Mouse (Mus musculus) CH12.LX (cell line): Measurements from ENCODE around the gene Ripk4.

Source experiments
- CTCF ChIP-seq, 2 experiments: IDR thresholded peaks in 1 of 2; conservative IDR thresholded peaks in 1 of 2; 2 replicates each; pipeline ENCODE4 v1.5.1; 2011 to 2012; ENCODE audit warnings: low read depth in 2 of 2, low read length in 2 of 2, improper control_type of control experiment in 1 of 2, inconsistent platforms in 1 of 2, mild to moderate bottlenecking in 1 of 2, moderate library complexity in 1 of 2
- ELF1 ChIP-seq: IDR thresholded peaks from 2 replicates; pipeline ENCODE4 v1.6.1; 2014; ENCODE audit warnings: low read depth, mild to moderate bottlenecking, inconsistent platforms, low read length, improper control_type of control experiment
- EP300 ChIP-seq: IDR thresholded peaks from 2 replicates; pipeline ENCODE4 v1.6.1; 2011; ENCODE audit warnings: low read length, improper control_type of control experiment
- KAT2A ChIP-seq: IDR thresholded peaks from 2 replicates; pipeline ENCODE4 v1.6.1; 2012; ENCODE audit warnings: low read length, improper control_type of control experiment, inconsistent platforms; ENCODE audit not compliant: insufficient replicate concordance
- MEF2A ChIP-seq: IDR thresholded peaks from 2 replicates; pipeline ENCODE4 v1.6.1; 2014; ENCODE audit warnings: low read depth, mild to moderate bottlenecking, inconsistent platforms, low read length, improper control_type of control experiment, borderline replicate concordance
- POLR2A ChIP-seq: IDR thresholded peaks from 2 replicates; pipeline ENCODE4 v1.6.1; 2011; ENCODE audit warnings: low read depth, mild to moderate bottlenecking, improper control_type of control experiment, low read length
- USF2 ChIP-seq: conservative IDR thresholded peaks from 2 replicates; pipeline ENCODE4 v1.6.1; 2011; ENCODE audit warnings: low read depth, low read length, improper control_type of control experiment

- TF ChIP-seq EP300 (no peak), POLR2A (no peak), KAT2A (no peak), CTCF (conservative IDR thresholded peaks at IDR 0.05 in 1 of 2, IDR thresholded peaks at IDR 0.05 in 1 of 2; ENCODE audit: low read depth in 2 of 2, low read length in 2 of 2) (no peak), MEF2A (no peak), USF2 (no peak), ELF1 (no peak)
Measured at GRCm38 (mm10) chr16:97716567-97716966, 47.0 kb downstream of the Ripk4 start.
